Mouse (Mus musculus) liver (tissue): ENCODE results near the gene Pde4dip.

ENCODE experiments used
- DNase-seq: peaks from one replicate; pipeline ENCODE4 v3.0.0-alpha.2; 2020; ENCODE audit warnings: mixed read lengths

The Pde4dip gene

DNA sequence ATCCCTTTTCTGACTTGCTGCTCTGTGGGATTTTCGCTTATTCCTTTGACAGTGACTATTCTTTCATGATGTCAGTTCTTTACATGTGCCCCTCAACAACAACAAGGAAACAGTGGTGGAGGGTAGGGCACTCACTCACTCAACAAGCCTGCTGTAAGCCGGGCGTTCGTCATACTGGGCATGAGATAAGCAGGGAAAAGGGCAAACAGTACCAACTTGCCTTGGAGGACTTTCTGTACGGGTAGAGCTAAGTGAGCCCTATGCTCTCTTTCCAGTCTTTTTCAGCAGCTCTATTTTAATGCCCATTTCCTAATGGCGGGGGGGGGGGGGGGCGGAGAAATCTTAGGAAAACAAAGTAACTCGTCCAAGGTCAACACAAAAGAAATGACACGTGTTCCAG, 246.5 kb downstream of the Pde4dip start:
- DNase-seq, result no peak

DNA sequence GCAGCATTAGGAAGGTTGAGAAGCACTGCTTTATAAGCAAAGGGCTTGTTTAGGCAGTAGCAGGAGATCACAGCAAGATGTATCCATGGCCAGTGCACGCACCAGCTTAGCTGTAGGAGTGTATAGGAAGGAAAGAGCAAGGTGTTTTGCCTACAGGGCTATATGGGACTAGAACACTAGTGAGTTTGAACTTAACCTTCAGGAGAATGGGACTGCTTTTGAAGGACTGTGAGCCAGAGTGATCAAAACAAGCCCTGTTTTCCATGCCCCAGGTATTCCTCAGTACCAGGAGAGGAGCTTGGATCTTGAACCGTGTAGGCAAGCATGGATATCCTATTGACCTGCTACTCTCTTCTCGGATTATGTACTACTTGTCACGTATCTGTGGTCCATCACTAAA, 247.1 kb downstream of the Pde4dip start:
- DNase-seq, result no peak
